In genomic region chr9:64174341-64174740, GRCm38 (mm10) we compare ENCODE assay signal across 10 mouse cellular contexts. TPM values are rescaled to one million over a fixed set of nuclear protein-coding genes. Genes with fewer than 3 reads are reported as not detected.
DNase-seq lines count a peak whose midpoint lies in the region; ATAC-seq and TF ChIP-seq lines count a peak whose summit lies in the region.
"Had no signal": no experiment of that assay in that cellular context is flagged by ENCODE, and none has a peak within 500 bp of the region (broad histone marks: within the 10 kb centered on the region; RNA-seq: fewer than 3 reads in every experiment).

No protein-coding gene starts in this region.

- peak overlapping the region; percentile 91 for H3K4me3 ChIP-seq in heart, adult 2 months
- peak overlapping the region; percentile 98 for H3K4me3 ChIP-seq in E14TG2a.4 (replicated peaks; ENCODE audit: low read length)
- H3K4me3 ChIP-seq in forebrain, postnatal 0 days (ENCODE audit: low read depth, low read length), result peak overlapping the region; percentile 84
- peak overlapping the region; percentile 74 for H3K4me3 ChIP-seq in liver, embryonic 16.5 days (ENCODE audit: low read depth, low read length)

- H3K9ac ChIP-seq in heart, adult 2 months (ENCODE audit: low read depth, low read length), result no peak overlapping the region
- H3K9ac ChIP-seq in forebrain, postnatal 0 days, result peak overlapping the region; percentile 80
- peak overlapping the region; percentile 67 for H3K9ac ChIP-seq in liver, embryonic 16.5 days (ENCODE audit: low read depth, low read length)

- ATAC-seq in forebrain, postnatal 0 days, result no peak
- ATAC-seq in liver, embryonic 16.5 days (ENCODE audit: low read depth), result no peak

- no peak for TF ChIP-seq EP300 in heart, adult 2 months (IDR thresholded peaks at IDR 0.05; ENCODE audit: insufficient read depth, low read depth, low read length)

- peaks cover 13% of the 10 kb centered on the region for H3K36me3 ChIP-seq in heart, adult 2 months (ENCODE audit: control insufficient read depth, insufficient read depth, low read length)
- H3K36me3 ChIP-seq in E14TG2a.4 (ENCODE audit: insufficient read depth, low read length), result peaks cover 67% of the 10 kb centered on the region
- peaks cover 38% of the 10 kb centered on the region for H3K36me3 ChIP-seq in forebrain, postnatal 0 days (ENCODE audit: insufficient read depth)
- peaks cover 37% of the 10 kb centered on the region for H3K36me3 ChIP-seq in liver, embryonic 16.5 days (ENCODE audit: control insufficient read depth, insufficient read depth)

- peaks cover 4% of the 10 kb centered on the region for H3K4me1 ChIP-seq in heart, adult 2 months (ENCODE audit: control insufficient read depth, insufficient read depth, low read length)
- peaks cover 43% of the 10 kb centered on the region for H3K4me1 ChIP-seq in E14TG2a.4 (replicated peaks; ENCODE audit: low read depth, low read length)
- H3K4me1 ChIP-seq in forebrain, postnatal 0 days (ENCODE audit: insufficient read depth), result peaks cover 8% of the 10 kb centered on the region; the same call in 1 of the 2 replicates
- H3K4me1 ChIP-seq in liver, embryonic 16.5 days (ENCODE audit: control insufficient read depth, low read depth, low read length), result peaks cover 25% of the 10 kb centered on the region

- no peaks in the 10 kb centered on the region; the same call in 1 of the 2 replicates for H3K79me2 ChIP-seq in heart, adult 2 months (replicated peaks; ENCODE audit: control insufficient read depth, insufficient read depth, low read length)

- no peak for TF ChIP-seq POLR2A in heart, adult 2 months (IDR thresholded peaks at IDR 0.05; ENCODE audit: insufficient read depth, low read depth, low read length)

- intact Hi-C loops in heart, adult 2 months (cut with DNase I), result no loop called here
- intact Hi-C loops in gastrocnemius, postnatal 36 days (cut with DNase I), result no loop called here

- no peak for TF ChIP-seq CTCF in heart, adult 2 months (IDR thresholded peaks at IDR 0.05)
- TF ChIP-seq CTCF in E14TG2a.4 (conservative IDR thresholded peaks at IDR 0.05; ENCODE audit: low read length), result no peak
- TF ChIP-seq CTCF in forebrain, postnatal 0 days (IDR thresholded peaks at IDR 0.05; ENCODE audit: low read depth), result no peak

- H3K27me3 ChIP-seq in heart, adult 2 months (ENCODE audit: control insufficient read depth, insufficient read depth, low read length), result no peaks in the 10 kb centered on the region
- H3K27me3 ChIP-seq in E14TG2a.4 (ENCODE audit: insufficient read depth, low read length), result no peaks in the 10 kb centered on the region
- H3K27me3 ChIP-seq in forebrain, postnatal 0 days (ENCODE audit: insufficient read depth, low read length), result no peaks in the 10 kb centered on the region
- no peaks in the 10 kb centered on the region for H3K27me3 ChIP-seq in liver, embryonic 16.5 days (ENCODE audit: control insufficient read depth, insufficient read depth, low read depth, low read length)

- no peaks in the 10 kb centered on the region for H3K9me3 ChIP-seq in E14TG2a.4 (ENCODE audit: low read length)
- no peaks in the 10 kb centered on the region for H3K9me3 ChIP-seq in forebrain, postnatal 0 days (ENCODE audit: low read length)
- H3K9me3 ChIP-seq in liver, embryonic 16.5 days (replicated peaks; ENCODE audit: control insufficient read depth, low read length), result no peaks in the 10 kb centered on the region

- no peak for DNase-seq in heart, adult 2 months
- no peak for DNase-seq in heart, adult 11 months
- no peak for DNase-seq in forebrain, postnatal 0 days
- DNase-seq in gastrocnemius, postnatal 36 days, result no peak
- DNase-seq in urinary bladder, postnatal 36 days (ENCODE audit: low spot score in 2 of 2), result no peak
- no peak for DNase-seq in urinary bladder, adult 18-20 months (ENCODE audit: low spot score in 2 of 2)

- H3K27ac ChIP-seq in heart, adult 2 months, result no peak overlapping the region
- no peak overlapping the region for H3K27ac ChIP-seq in forebrain, postnatal 0 days (ENCODE audit: low read depth, low read length)
- no peak overlapping the region for H3K27ac ChIP-seq in liver, embryonic 16.5 days (ENCODE audit: low read length)

- H3K4me2 ChIP-seq in forebrain, postnatal 0 days (ENCODE audit: low read depth), result peak overlapping the region; percentile 60
- peak overlapping the region; percentile 73 for H3K4me2 ChIP-seq in liver, embryonic 16.5 days (ENCODE audit: low read depth, low read length)

RNA-seq across cellular contexts. Expression of gene Rpl4, which starts 1.2 kb away (rescaled TPM):
- 100 to 1,000 TPM; 436 to 501 TPM for total RNA-seq in heart, adult 2 months (2021)
- 261 and 333 TPM in 2 replicates for polyA plus RNA-seq in heart, adult 2 months (2012; rRNA removed)
- 957 and 1,068 TPM in 2 replicates for total RNA-seq in forebrain, postnatal 0 days (2014; rRNA removed)
- polyA plus RNA-seq in forebrain, postnatal 0 days (2015; fragmentation: Nextera tagmentation; extraction: Ambion mirVana), result 693 and 790 TPM in 2 replicates
- polyA plus RNA-seq in liver, embryonic 16.5 days (2015; fragmentation: Nextera tagmentation; extraction: Ambion mirVana), result 592 and 651 TPM in 2 replicates
- 100 to 1,000 TPM; 436 to 550 TPM for total RNA-seq in gastrocnemius, postnatal 36 days (2021)

RNA-seq across cellular contexts. Expression of gene Zwilch, which starts 1.4 kb away (rescaled TPM):
- under 1 TPM; 0.50 to 0.96 TPM for total RNA-seq in heart, adult 2 months (2021)
- polyA plus RNA-seq in heart, adult 2 months (2012; rRNA removed), result 0.18 and 0.23 TPM in 2 replicates
- 5.8 and 8.9 TPM in 2 replicates for total RNA-seq in forebrain, postnatal 0 days (2014; rRNA removed)
- 1.3 and 2.0 TPM in 2 replicates for polyA plus RNA-seq in forebrain, postnatal 0 days (2015; fragmentation: Nextera tagmentation; extraction: Ambion mirVana)
- 13.3 and 13.5 TPM in 2 replicates for polyA plus RNA-seq in liver, embryonic 16.5 days (2015; fragmentation: Nextera tagmentation; extraction: Ambion mirVana)
- total RNA-seq in gastrocnemius, postnatal 36 days (2021), result under 1 TPM; 0.52 to 0.79 TPM

RNA-seq across cellular contexts. Expression of gene Snapc5, which starts 4.7 kb away (rescaled TPM):
- total RNA-seq in heart, adult 2 months (2021), result 10 to 100 TPM; 22.8 to 23.2 TPM
- polyA plus RNA-seq in heart, adult 2 months (2012; rRNA removed), result 12.1 and 15.8 TPM in 2 replicates
- 10.5 and 15.2 TPM in 2 replicates for total RNA-seq in forebrain, postnatal 0 days (2014; rRNA removed)
- polyA plus RNA-seq in forebrain, postnatal 0 days (2015; fragmentation: Nextera tagmentation; extraction: Ambion mirVana), result 18.2 and 24.5 TPM in 2 replicates
- 10.1 and 11.6 TPM in 2 replicates for polyA plus RNA-seq in liver, embryonic 16.5 days (2015; fragmentation: Nextera tagmentation; extraction: Ambion mirVana)
- total RNA-seq in gastrocnemius, postnatal 36 days (2021), result 10 to 100 TPM; 17.7 to 18.9 TPM

RNA-seq across cellular contexts. Expression of gene Lctl, which starts 57.4 kb away (rescaled TPM):
- total RNA-seq in heart, adult 2 months (2021), result not detected
- 0.79 and 1.8 TPM in 2 replicates for polyA plus RNA-seq in heart, adult 2 months (2012; rRNA removed)
- total RNA-seq in forebrain, postnatal 0 days (2014; rRNA removed), result not detected in 2 replicates
- polyA plus RNA-seq in forebrain, postnatal 0 days (2015; fragmentation: Nextera tagmentation; extraction: Ambion mirVana), result not detected in 2 replicates
- polyA plus RNA-seq in liver, embryonic 16.5 days (2015; fragmentation: Nextera tagmentation; extraction: Ambion mirVana), result not detected in 2 replicates
- not detected for total RNA-seq in gastrocnemius, postnatal 36 days (2021)
- total RNA-seq: hematopoietic stem cell, adult 5-6 weeks; neutrophil, adult 5-6 weeks had no signal
